Mouse (Mus musculus) adrenal gland, postnatal 14 days (tissue): Measurements from ENCODE around the gene Meis3. TPM values are rescaled to one million over a fixed set of nuclear protein-coding genes. Genes with fewer than 3 reads are reported as not detected.

Experiments
- DNase-seq: peaks from one replicate; pipeline ENCODE4 v3.0.0; 2021; ENCODE audit warnings: mixed read lengths
- total RNA-seq: library from RNA; stranded (reverse); gene quantifications from 2 replicates; pipeline ENCODE4 v1.2.3, GENCODE M21; 2021

Gene Meis3
- total RNA-seq, 1 experiment from 2014 or later = 9.4 TPM

GRCm38 (mm10) chr7:16158735-16159134, 16.2 kb upstream of the Meis3 start:
- no peak for DNase-seq

GRCm38 (mm10) chr7:16160702-16161101, 14.2 kb upstream of the Meis3 start:
- DNase-seq = no peak

GRCm38 (mm10) chr7:16161302-16161701, 13.6 kb upstream of the Meis3 start:
- no peak for DNase-seq

- DNase-seq = no peak
These were observed 12.9 kb upstream of the Meis3 start for GRCm38 (mm10) chr7:16162036-16162435.

GRCm38 (mm10) chr7:16172141-16172581, 2.7 kb upstream of the Meis3 start:
- DNase-seq = no peak

GRCm38 (mm10) chr7:16172586-16173140, 2.2 kb upstream of the Meis3 start:
- no peak for DNase-seq

- DNase-seq = no peak
These were observed 1.7 kb upstream of the Meis3 start for GRCm38 (mm10) chr7:16173146-16173545.

- DNase-seq = no peak
These were observed 647 bp downstream of the Meis3 start for GRCm38 (mm10) chr7:16175542-16175931.

GRCm38 (mm10) chr7:16178114-16178513, 3.2 kb downstream of the Meis3 start:
- no peak for DNase-seq

GRCm38 (mm10) chr7:16183663-16184062, 8.8 kb downstream of the Meis3 start:
- peak; percentile 76 for DNase-seq

- DNase-seq = no peak
These were observed 12.6 kb downstream of the Meis3 start for GRCm38 (mm10) chr7:16187494-16187893.

- peak; percentile 84 for DNase-seq
These were observed 17.4 kb downstream of the Meis3 start for GRCm38 (mm10) chr7:16192315-16192714.

GRCm38 (mm10) chr7:16193702-16194101, 18.8 kb downstream of the Meis3 start:
- no peak for DNase-seq

GRCm38 (mm10) chr7:16196616-16197015, 21.7 kb downstream of the Meis3 start:
- no peak for DNase-seq

- DNase-seq = no peak
These were observed 22.3 kb downstream of the Meis3 start for GRCm38 (mm10) chr7:16197166-16197565.

- DNase-seq = no peak
These were observed 23.6 kb downstream of the Meis3 start for GRCm38 (mm10) chr7:16198540-16198939.

GRCm38 (mm10) chr7:16201136-16201535, 26.2 kb downstream of the Meis3 start:
- no peak for DNase-seq

GRCm38 (mm10) chr7:16202756-16203504, 28.0 kb downstream of the Meis3 start:
- peak; percentile 63 for DNase-seq

GRCm38 (mm10) chr7:16203505-16203903, 28.6 kb downstream of the Meis3 start:
- no peak for DNase-seq

GRCm38 (mm10) chr7:16204791-16205190, 29.9 kb downstream of the Meis3 start:
- no peak for DNase-seq

- DNase-seq = no peak
These were observed 32.2 kb downstream of the Meis3 start for GRCm38 (mm10) chr7:16207076-16207475.

- peak; percentile 57 for DNase-seq
These were observed 32.6 kb downstream of the Meis3 start for GRCm38 (mm10) chr7:16207496-16207895.

GRCm38 (mm10) chr7:16208781-16209665, 34.1 kb downstream of the Meis3 start:
- no peak for DNase-seq
